Mouse (Mus musculus) limb, embryonic 10.5 days (tissue): ENCODE results near the gene Aldh3b1. TPM values are rescaled to one million over a fixed set of nuclear protein-coding genes. Genes with fewer than 3 reads are reported as not detected.

Experiments used
- DNase-seq: peaks from one replicate; pipeline ENCODE4 v3.0.0-alpha.2; 2017; ENCODE audit warnings: low spot score
- H3K27ac ChIP-seq: fragments of 300-500 bp; sonication (generic); 2 replicates; pipeline ENCODE4 v1.5.1; 2016; ENCODE audit warnings: mild to moderate bottlenecking
- H3K27me3 ChIP-seq: fragments of 300-500 bp; sonication (generic); 2 replicates; pipeline ENCODE4 v1.6.1; 2016; ENCODE audit warnings: low read depth, mild to moderate bottlenecking; ENCODE audit not compliant: poor library complexity, severe bottlenecking
- H3K36me3 ChIP-seq: fragments of 300-500 bp; sonication (generic); 2 replicates; pipeline ENCODE4 v1.6.1; 2016; ENCODE audit warnings: mild to moderate bottlenecking, moderate library complexity
- H3K4me1 ChIP-seq: fragments of 300-500 bp; sonication (generic); 2 replicates; pipeline ENCODE4 v1.6.1; 2016
- H3K4me3 ChIP-seq: fragments of 300-500 bp; sonication (generic); 2 replicates; pipeline ENCODE4 v1.5.1; 2016; ENCODE audit warnings: mild to moderate bottlenecking, moderate library complexity
- H3K9me3 ChIP-seq: fragments of 300-500 bp; sonication (generic); replicated peaks from 2 replicates; pipeline ENCODE4 v1.6.1; 2016; ENCODE audit warnings: mild to moderate bottlenecking
- WGBS: fragments of 180-500 bp; shearing (Covaris S2); methylation state at CpG from one replicate; pipeline ENCODE4 v1.1.7; 2016; 5-methylcytosine and 5-hydroxymethylcytosine counted together
- polyA plus RNA-seq: library from polyadenylated mRNA; unstranded; fragments of >200 nt; fragmentation: Nextera tagmentation; extraction: Ambion mirVana; gene quantifications from 2 replicates; pipeline ENCODE4 v1.2.1, GENCODE M21; 2016

Aldh3b1 gene
- polyA plus RNA-seq, 1 experiment from 2014 or later: 0.33 TPM

GRCm38 (mm10) chr19:3935032-3935895, 5.7 kb upstream of the Aldh3b1 start, which contains the start of gene Unc93b1:
Gene Unc93b1, plus strand, starts transcription at chr19:3935186.
- Histone ChIP-seq H3K36me3 (no peaks in the 10 kb centered on the region), H3K27ac (peak within 1 kb of the TSS; percentile 81), H3K4me3 (peak within 1 kb of the TSS; percentile 59), H3K9me3 (no peaks in the 10 kb centered on the region), H3K4me1 (peaks cover 18% of the 10 kb centered on the region), H3K27me3 (peaks cover 13% of the 10 kb centered on the region)
- peak; percentile 77 for DNase-seq
- 5% methylated on average over 42 of the region's 42 CpGs for WGBS

DNA sequence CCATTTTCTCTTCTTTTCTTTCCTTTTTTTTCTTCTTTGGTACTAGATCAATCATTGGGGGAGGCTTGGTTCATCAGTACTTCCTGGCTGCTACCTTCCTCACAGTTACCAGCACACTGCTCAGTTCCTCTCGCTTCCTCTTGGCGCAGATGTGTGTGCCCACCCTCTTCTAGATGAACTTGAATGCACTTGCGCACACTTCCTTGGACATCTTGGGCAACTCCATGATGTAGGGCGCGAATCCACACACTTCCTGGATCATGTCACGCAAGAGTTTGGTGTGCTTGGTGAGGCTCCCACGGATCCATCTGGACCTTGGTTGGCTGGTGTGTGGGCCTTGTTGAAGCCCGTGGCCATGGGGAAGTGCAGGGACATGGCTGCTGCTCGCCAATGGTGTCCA, 2.1 kb upstream of the Aldh3b1 start:
- WGBS: 92% methylated on average over 9 of the region's 9 CpGs

GRCm38 (mm10) chr19:3930262-3931057, 852 bp upstream of the Aldh3b1 start:
- Histone ChIP-seq H3K27ac (no peak overlapping the region), H3K27me3 (no peaks in the 10 kb centered on the region), H3K9me3 (no peaks in the 10 kb centered on the region), H3K36me3 (no peaks in the 10 kb centered on the region), H3K4me3 (no peak overlapping the region), H3K4me1 (peaks cover 18% of the 10 kb centered on the region)
- 79% methylated on average over 21 of the region's 21 CpGs for WGBS
- no peak for DNase-seq

More for the DNA sequence above, 2.1 kb upstream of the Aldh3b1 start:
- H3K9me3 ChIP-seq: no peaks in the 10 kb centered on the region
- no peak for DNase-seq
- peaks cover 7% of the 10 kb centered on the region for H3K27me3 ChIP-seq
- no peak overlapping the region for H3K4me3 ChIP-seq
- no peaks in the 10 kb centered on the region for H3K36me3 ChIP-seq
- H3K27ac ChIP-seq: no peak overlapping the region
- H3K4me1 ChIP-seq: peaks cover 29% of the 10 kb centered on the region

DNA sequence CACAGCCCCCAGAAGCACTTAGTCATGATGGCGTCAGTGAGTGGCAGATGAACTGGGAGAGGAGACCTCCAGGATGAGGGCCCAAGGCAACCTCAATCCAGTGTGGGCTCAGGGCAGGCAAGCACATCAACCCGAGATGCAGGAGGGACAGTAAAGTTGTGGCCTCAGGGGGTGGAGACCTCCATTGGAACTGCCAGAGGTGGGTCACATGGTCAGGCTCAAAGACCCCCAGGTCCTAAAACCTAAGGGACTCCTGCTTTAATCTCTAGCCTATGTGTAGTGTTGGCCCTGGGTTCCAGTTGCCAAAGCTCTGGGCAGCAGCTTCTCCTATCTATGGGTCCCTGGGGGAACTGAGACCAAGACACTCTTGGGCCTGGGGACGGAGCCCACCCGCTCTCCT, 829 bp downstream of the Aldh3b1 start:
- 0 out of 2 replicates have a peak overlapping the region, but pooled peaks have one; percentile 30 for H3K27ac ChIP-seq
- 82% methylated on average over 4 of the region's 4 CpGs for WGBS

DNA sequence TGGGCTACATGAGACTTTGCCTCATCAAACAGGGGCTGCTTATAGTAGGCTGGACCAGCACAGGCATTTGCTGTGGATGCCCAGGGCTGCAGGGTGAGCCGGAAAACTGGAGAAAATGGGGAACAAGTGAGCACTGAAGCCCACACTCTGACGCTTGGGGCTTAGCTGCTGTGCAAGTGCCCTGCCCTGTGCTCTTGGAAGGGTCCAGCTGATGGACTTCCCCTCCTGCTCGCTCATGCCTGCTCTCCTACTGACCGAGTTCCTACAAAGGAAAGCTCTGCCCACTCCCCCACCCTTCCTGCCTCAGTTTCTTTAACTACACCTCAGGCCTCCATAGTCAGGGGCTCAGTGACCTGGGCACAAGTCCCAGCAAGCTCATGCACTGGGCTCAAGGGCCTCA, 1.6 kb downstream of the Aldh3b1 start:
- WGBS: 94% methylated on average over 4 of the region's 4 CpGs

More for the DNA sequence above, 829 bp downstream of the Aldh3b1 start:
- Histone ChIP-seq H3K9me3 (no peaks in the 10 kb centered on the region), H3K27me3 (no peaks in the 10 kb centered on the region), H3K4me3 (no peak overlapping the region), H3K36me3 (no peaks in the 10 kb centered on the region), H3K4me1 (peaks cover 17% of the 10 kb centered on the region)
- DNase-seq: no peak

GRCm38 (mm10) chr19:3926685-3927084, 2.9 kb downstream of the Aldh3b1 start:
- 67% methylated on average over 6 of the region's 6 CpGs for WGBS
- Histone ChIP-seq H3K27ac (no peak overlapping the region), H3K9me3 (no peaks in the 10 kb centered on the region), H3K4me3 (no peak overlapping the region), H3K36me3 (no peaks in the 10 kb centered on the region), H3K4me1 (peaks cover 20% of the 10 kb centered on the region), H3K27me3 (no peaks in the 10 kb centered on the region)
- DNase-seq: no peak

More for the DNA sequence above, 1.6 kb downstream of the Aldh3b1 start:
- no peaks in the 10 kb centered on the region for H3K27me3 ChIP-seq
- no peak overlapping the region for H3K27ac ChIP-seq
- H3K36me3 ChIP-seq: no peaks in the 10 kb centered on the region
- DNase-seq: no peak
- no peaks in the 10 kb centered on the region for H3K9me3 ChIP-seq
- H3K4me3 ChIP-seq: no peak overlapping the region
- H3K4me1 ChIP-seq: peaks cover 20% of the 10 kb centered on the region

GRCm38 (mm10) chr19:3926279-3926678, 3.3 kb downstream of the Aldh3b1 start:
- Histone ChIP-seq H3K36me3 (no peaks in the 10 kb centered on the region), H3K9me3 (no peaks in the 10 kb centered on the region), H3K27me3 (no peaks in the 10 kb centered on the region), H3K4me1 (peaks cover 20% of the 10 kb centered on the region), H3K27ac (no peak overlapping the region), H3K4me3 (no peak overlapping the region)
- 69% methylated on average over 3 of the region's 3 CpGs for WGBS
- DNase-seq: no peak

DNA sequence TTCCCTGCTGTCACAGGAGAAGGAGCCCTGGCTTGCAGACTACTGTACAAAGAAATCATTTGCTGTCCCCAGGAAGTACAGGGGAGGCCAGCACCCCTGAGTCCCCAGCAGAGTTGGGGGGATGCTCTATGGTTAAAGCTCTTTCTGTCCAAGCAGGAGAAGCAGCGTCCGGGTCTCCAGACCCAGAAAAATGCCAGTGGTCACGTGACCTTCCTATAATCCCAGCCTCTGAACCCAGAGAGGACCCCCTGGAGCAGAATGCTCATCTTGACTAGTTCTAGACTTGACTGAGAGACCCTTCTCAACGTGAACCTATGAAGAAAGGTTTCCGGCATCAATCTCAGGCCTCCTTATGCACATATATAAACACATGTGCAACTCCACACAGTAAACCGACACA, 3.7 kb downstream of the Aldh3b1 start:
- DNase-seq: no peak
- H3K27me3 ChIP-seq: no peaks in the 10 kb centered on the region
- peaks cover 20% of the 10 kb centered on the region for H3K4me1 ChIP-seq
- H3K27ac ChIP-seq: no peak overlapping the region
- H3K36me3 ChIP-seq: no peaks in the 10 kb centered on the region
- 84% methylated on average over 6 of the region's 6 CpGs for WGBS
- H3K4me3 ChIP-seq: no peak overlapping the region
- H3K9me3 ChIP-seq: no peaks in the 10 kb centered on the region

DNA sequence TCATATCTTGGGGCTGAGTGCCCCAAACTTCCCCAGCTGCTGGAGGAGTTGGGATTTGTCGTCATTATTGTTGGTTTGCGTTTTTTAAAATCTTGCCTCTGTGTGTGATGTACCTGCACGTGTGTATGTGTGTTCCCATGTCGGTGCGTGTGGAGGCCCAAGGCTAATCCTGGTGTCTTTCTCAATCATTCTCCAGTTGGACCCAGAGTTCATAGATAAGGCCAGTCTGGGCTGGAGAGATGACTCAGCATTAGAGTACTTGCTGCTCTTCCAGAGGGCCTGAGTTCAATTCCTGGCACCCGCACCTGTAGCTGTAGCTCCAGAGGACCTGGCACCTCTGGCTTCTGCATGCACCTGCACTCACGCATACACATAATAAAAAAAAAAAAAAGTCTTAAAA, 4.7 kb downstream of the Aldh3b1 start:
- Histone ChIP-seq H3K4me1 (peaks cover 19% of the 10 kb centered on the region), H3K27me3 (no peaks in the 10 kb centered on the region), H3K36me3 (no peaks in the 10 kb centered on the region), H3K9me3 (no peaks in the 10 kb centered on the region), H3K27ac (no peak overlapping the region), H3K4me3 (no peak overlapping the region)
- WGBS: 92% methylated on average over 7 of the region's 7 CpGs
- no peak for DNase-seq

DNA sequence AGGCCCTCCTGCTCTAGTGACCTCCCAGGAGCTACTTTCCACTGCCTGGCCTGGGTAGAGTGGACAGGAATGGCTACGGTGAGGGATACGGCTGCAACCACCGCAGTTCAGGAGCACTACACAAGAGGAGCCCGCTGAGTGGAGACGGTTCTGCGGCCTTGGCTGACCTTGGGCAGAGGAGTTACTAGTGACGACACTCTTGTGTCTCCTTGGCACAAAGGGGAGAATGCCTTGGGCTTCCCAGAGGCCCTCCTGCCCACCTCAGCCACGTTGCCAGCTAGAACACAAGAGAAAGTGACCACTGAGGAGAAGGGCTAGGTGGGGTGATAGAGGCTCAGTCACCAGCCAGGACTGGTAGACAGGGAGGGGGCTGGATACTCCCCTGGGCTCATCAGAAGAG, 5.4 kb downstream of the Aldh3b1 start:
- Histone ChIP-seq H3K27ac (peak overlapping the region; percentile 44; the same call in 1 of the 2 replicates), H3K27me3 (no peaks in the 10 kb centered on the region), H3K4me1 (peaks cover 13% of the 10 kb centered on the region), H3K4me3 (no peak overlapping the region), H3K36me3 (no peaks in the 10 kb centered on the region), H3K9me3 (no peaks in the 10 kb centered on the region)
- 84% methylated on average over 8 of the region's 8 CpGs for WGBS
- DNase-seq: no peak

- Histone ChIP-seq H3K36me3 (no peaks in the 10 kb centered on the region), H3K9me3 (no peaks in the 10 kb centered on the region), H3K4me3 (no peak overlapping the region), H3K27me3 (no peaks in the 10 kb centered on the region), H3K4me1 (peaks cover 9% of the 10 kb centered on the region; the same call in 1 of the 2 replicates), H3K27ac (peak overlapping the region; percentile 44; the same call in 1 of the 2 replicates)
- no peak for DNase-seq
- WGBS: 60% methylated on average over 13 of the region's 13 CpGs
Observed at GRCm38 (mm10) chr19:3923586-3923985, 6.0 kb downstream of the Aldh3b1 start.

DNA sequence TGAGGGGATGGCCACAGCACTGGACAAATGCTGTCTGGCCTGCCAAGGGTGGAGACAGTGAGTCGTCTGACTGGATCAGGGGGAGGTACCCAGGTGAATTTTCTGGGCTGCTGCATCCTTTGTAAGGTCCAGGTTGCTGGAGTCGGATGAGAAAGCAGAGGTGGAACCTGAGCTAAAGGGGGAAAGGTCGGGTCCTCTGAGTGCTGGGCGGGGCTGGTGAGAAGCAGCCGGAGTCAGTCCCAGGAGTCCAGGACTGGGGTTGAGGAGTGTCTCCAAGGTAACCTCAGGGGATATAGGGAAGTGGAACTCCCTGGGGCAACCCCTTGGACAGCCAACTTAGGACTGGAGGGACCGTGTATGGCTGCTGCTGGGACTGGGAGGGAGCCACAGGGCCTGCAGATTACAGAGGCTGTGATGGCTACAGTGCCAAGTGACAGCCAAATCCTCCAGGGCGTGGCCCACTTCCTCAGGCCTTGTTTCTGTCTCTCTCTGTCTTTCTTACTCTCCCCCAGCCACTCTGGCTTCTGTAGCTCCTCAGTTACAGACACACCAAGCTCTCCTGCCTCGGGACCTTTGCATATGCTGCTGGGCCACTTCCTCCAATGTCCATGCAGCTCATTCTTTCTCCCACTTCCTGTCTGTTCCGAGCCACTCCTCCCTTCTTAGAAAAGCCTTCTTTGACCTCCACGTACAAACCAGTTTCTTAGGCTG, 6.8 kb downstream of the Aldh3b1 start:
- Histone ChIP-seq H3K36me3 (no peaks in the 10 kb centered on the region), H3K27me3 (no peaks in the 10 kb centered on the region), H3K4me1 (peaks cover 9% of the 10 kb centered on the region; the same call in 1 of the 2 replicates), H3K27ac (peak overlapping the region; percentile 14; the same call in 1 of the 2 replicates), H3K4me3 (no peak overlapping the region), H3K9me3 (no peaks in the 10 kb centered on the region)
- WGBS: 62% methylated on average over 10 of the region's 10 CpGs
- no peak for DNase-seq
